Mouse (Mus musculus) hindlimb bud, embryonic 11.5 days (tissue): ENCODE results near the gene Gm4214.
"Not testable (repeated sequence)": the region's sequence is repeated elsewhere in the genome, so short reads cannot be mapped to it uniquely, and the experiment has no call there.

ENCODE experiments used
- DNase-seq: peaks from one replicate; pipeline ENCODE4 v3.0.0-alpha.2; 2012; ENCODE audit warnings: low read depth, low spot score; ENCODE audit errors: extremely low spot score

Gm4214 gene

DNA sequence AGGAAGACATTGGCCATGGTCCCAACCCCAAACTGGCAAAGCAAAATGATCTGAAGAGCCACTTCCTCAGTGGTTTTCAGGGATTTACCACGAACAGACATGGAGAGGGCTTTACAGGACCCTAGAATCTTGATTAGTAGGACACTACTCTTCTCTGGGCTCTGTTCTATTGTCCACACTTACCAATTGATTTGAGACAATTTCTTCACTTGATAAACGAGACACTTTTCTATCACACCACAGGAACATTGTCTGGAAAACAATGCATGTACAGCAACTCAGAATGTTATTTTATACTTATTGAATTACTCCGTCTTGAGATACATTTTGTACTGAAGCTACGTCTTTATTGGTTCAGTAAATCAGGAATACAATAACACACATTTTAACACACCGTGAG lies at the start of gene Gm4214:
Gm4214 (minus strand) TSS at position 101 of the 400 bp plus-strand sequence.
- DNase-seq = not testable (repeated sequence)

DNA sequence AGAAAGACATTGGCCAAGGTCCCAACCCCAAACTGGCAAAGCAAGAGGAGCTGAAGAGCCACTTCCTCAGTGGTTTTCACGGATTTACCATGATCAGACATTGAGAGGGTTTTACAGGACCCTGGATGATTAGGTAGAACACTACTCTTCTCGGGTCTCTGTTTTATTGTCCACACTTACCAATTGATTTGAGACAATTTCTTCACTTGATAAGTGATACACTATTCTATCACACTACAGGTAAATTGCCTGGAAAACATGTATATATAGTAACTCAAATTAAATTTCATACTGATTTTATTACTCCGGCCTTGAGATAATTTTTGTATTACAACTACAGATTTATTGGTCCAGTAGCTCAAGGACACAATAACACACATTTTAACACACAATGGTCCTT lies 35.4 kb upstream of the Gm4214 start, which contains the start of gene Gm4216:
Gm4216 (minus strand) TSS at position 101 of the 400 bp plus-strand sequence.
- DNase-seq = not testable (repeated sequence)
